Mouse (Mus musculus) MEL (cell line): Measurements from ENCODE around the gene Hdgfl2. TPM values are rescaled to one million over a fixed set of nuclear protein-coding genes. Genes with fewer than 3 reads are reported as not detected.

Experiments used
- DNase-seq: peaks from one replicate; pipeline ENCODE4 v3.0.0; 2011; ENCODE audit warnings: low read depth, low spot score
- H3K27ac ChIP-seq: 2 replicates; pipeline ENCODE4 v1.5.1; 2012; ENCODE audit warnings: low read depth, mild to moderate bottlenecking, control low read depth, low read length, moderate library complexity; ENCODE audit not compliant: control insufficient read depth
- H3K27me3 ChIP-seq, 2 experiments: fragments of 150-350 bp in 1 of 2; sonication (generic) in 1 of 2; 2 replicates each; pipeline ENCODE4 v1.6.1; 2012; ENCODE audit warnings: low read length in 2 of 2, mild to moderate bottlenecking in 2 of 2, improper control_type of control experiment in 1 of 2, moderate library complexity in 1 of 2; ENCODE audit not compliant: insufficient read depth in 2 of 2, control insufficient read depth in 1 of 2
- H3K36me3 ChIP-seq, 2 experiments: 2 replicates each; pipeline ENCODE4 v1.6.1; 2012 to 2014; ENCODE audit warnings: low read length in 2 of 2, improper control_type of control experiment in 1 of 2, inconsistent platforms in 1 of 2, mild to moderate bottlenecking in 1 of 2; ENCODE audit not compliant: insufficient read depth in 2 of 2, control insufficient read depth in 1 of 2
- H3K4me1 ChIP-seq, 2 experiments: fragments of 150-350 bp in 1 of 2; sonication (generic) in 1 of 2; 2 replicates each; pipeline ENCODE4 v1.6.1; 2012; ENCODE audit warnings: low read length in 2 of 2, improper control_type of control experiment in 1 of 2, mild to moderate bottlenecking in 1 of 2; ENCODE audit not compliant: insufficient read depth in 2 of 2, control insufficient read depth in 1 of 2
- H3K4me3 ChIP-seq, 2 experiments: fragments of 150-350 bp in 1 of 2; sonication (generic) in 1 of 2; 2 replicates each; pipeline ENCODE4 v1.5.1; 2012; ENCODE audit warnings: low read depth in 2 of 2, low read length in 2 of 2, mild to moderate bottlenecking in 2 of 2, moderate library complexity in 2 of 2, control low read depth in 1 of 2, improper control_type of control experiment in 1 of 2; ENCODE audit not compliant: control insufficient read depth in 1 of 2, insufficient read depth in 1 of 2
- H3K79me2 ChIP-seq: 2 replicates; pipeline ENCODE4 v1.6.1; 2012; ENCODE audit warnings: mild to moderate bottlenecking, low read length, moderate library complexity; ENCODE audit not compliant: control insufficient read depth, poor library complexity, insufficient read depth
- H3K9ac ChIP-seq: 2 replicates; pipeline ENCODE4 v1.6.1; 2012; ENCODE audit warnings: low read depth, mild to moderate bottlenecking, control low read depth, low read length, moderate library complexity; ENCODE audit not compliant: control insufficient read depth, poor library complexity, severe bottlenecking
- H3K9me3 ChIP-seq: fragments of 150-350 bp; sonication (generic); replicated peaks from 2 replicates; pipeline ENCODE4 v1.6.1; 2012; ENCODE audit warnings: mild to moderate bottlenecking, low read length, improper control_type of control experiment, moderate library complexity; ENCODE audit not compliant: insufficient read depth
- BHLHE40 ChIP-seq: IDR thresholded peaks from 2 replicates; pipeline ENCODE4 v1.6.1; 2012; ENCODE audit warnings: low read depth, mild to moderate bottlenecking, inconsistent platforms, low read length, improper control_type of control experiment, borderline replicate concordance
- CHD1 ChIP-seq: IDR thresholded peaks from 2 replicates; pipeline ENCODE4 v1.6.1; 2012; ENCODE audit warnings: low read depth, mild to moderate bottlenecking, inconsistent platforms, low read length, improper control_type of control experiment
- CTCF ChIP-seq, 3 experiments: IDR thresholded peaks in 2 of 3; conservative IDR thresholded peaks in 1 of 3; 2 replicates each; pipeline ENCODE4 v1.5.1; 2011 to 2012; ENCODE audit warnings: low read length in 3 of 3, low read depth in 2 of 3, mild to moderate bottlenecking in 2 of 3, improper control_type of control experiment in 1 of 3, inconsistent platforms in 1 of 3, mixed read lengths in 1 of 3, moderate library complexity in 1 of 3; ENCODE audit not compliant: control insufficient read depth in 1 of 3, insufficient read depth in 1 of 3, poor library complexity in 1 of 3, severe bottlenecking in 1 of 3
- E2F4 ChIP-seq: IDR thresholded peaks from 2 replicates; pipeline ENCODE4 v1.6.1; 2011; ENCODE audit warnings: low read depth, low read length, improper control_type of control experiment, borderline replicate concordance
- ELF1 ChIP-seq: IDR thresholded peaks from 2 replicates; pipeline ENCODE4 v1.6.1; 2014; ENCODE audit warnings: low read depth, mild to moderate bottlenecking, inconsistent platforms, low read length, improper control_type of control experiment, moderate library complexity
- ETS1 ChIP-seq: IDR thresholded peaks from 2 replicates; pipeline ENCODE4 v1.6.1; 2012; ENCODE audit warnings: low read depth, mild to moderate bottlenecking, inconsistent platforms, low read length, improper control_type of control experiment, moderate library complexity
- GATA1 ChIP-seq: IDR thresholded peaks from 2 replicates; pipeline ENCODE4 v1.6.1; 2011; ENCODE audit warnings: low read depth, low read length, improper control_type of control experiment
- HCFC1 ChIP-seq: IDR thresholded peaks from 2 replicates; pipeline ENCODE4 v1.6.1; 2012; ENCODE audit warnings: low read depth, mild to moderate bottlenecking, inconsistent platforms, low read length, improper control_type of control experiment, moderate library complexity
- JUND ChIP-seq: IDR thresholded peaks from 2 replicates; pipeline ENCODE4 v1.6.1; 2011; ENCODE audit warnings: low read depth, mild to moderate bottlenecking, improper control_type of control experiment, low read length
- KAT2A ChIP-seq: conservative IDR thresholded peaks from 2 replicates; pipeline ENCODE4 v1.6.1; 2012; ENCODE audit warnings: low read depth, low read length, improper control_type of control experiment, inconsistent platforms
- MAFK ChIP-seq: IDR thresholded peaks from 2 replicates; pipeline ENCODE4 v1.6.1; 2011; ENCODE audit warnings: low read depth, mild to moderate bottlenecking, low read length, improper control_type of control experiment, borderline replicate concordance
- MAX ChIP-seq: IDR thresholded peaks from 2 replicates; pipeline ENCODE4 v1.6.1; 2011; ENCODE audit warnings: low read length, improper control_type of control experiment
- MAZ ChIP-seq: IDR thresholded peaks from 2 replicates; pipeline ENCODE4 v1.6.1; 2012; ENCODE audit warnings: low read depth, mild to moderate bottlenecking, inconsistent platforms, low read length, improper control_type of control experiment
- MYB ChIP-seq: IDR thresholded peaks from 2 replicates; pipeline ENCODE4 v1.6.1; 2011; ENCODE audit warnings: mild to moderate bottlenecking, low read depth, low read length, improper control_type of control experiment
- POLR2A ChIP-seq, 2 experiments: IDR thresholded peaks; 2 replicates each; pipeline ENCODE4 v1.6.1; 2011 to 2012; ENCODE audit warnings: low read length in 2 of 2, mild to moderate bottlenecking in 2 of 2, control low read depth in 1 of 2, improper control_type of control experiment in 1 of 2, low read depth in 1 of 2, moderate library complexity in 1 of 2; ENCODE audit not compliant: control insufficient read depth in 1 of 2, insufficient read depth in 1 of 2, poor library complexity in 1 of 2
- POLR2AphosphoS2 ChIP-seq: IDR thresholded peaks from 2 replicates; pipeline ENCODE4 v1.6.1; 2011; ENCODE audit warnings: low read length, improper control_type of control experiment
- RAD21 ChIP-seq: IDR thresholded peaks from 2 replicates; pipeline ENCODE4 v1.6.1; 2011; ENCODE audit warnings: mild to moderate bottlenecking, low read depth, low read length, improper control_type of control experiment
- SIN3A ChIP-seq: IDR thresholded peaks from 2 replicates; pipeline ENCODE4 v1.6.1; 2012; ENCODE audit warnings: low read length, improper control_type of control experiment, inconsistent platforms
- SMC3 ChIP-seq: IDR thresholded peaks from 2 replicates; pipeline ENCODE4 v1.6.1; 2011; ENCODE audit warnings: low read depth, low read length, improper control_type of control experiment
- TBP ChIP-seq: IDR thresholded peaks from 2 replicates; pipeline ENCODE4 v1.8.0; 2011; ENCODE audit warnings: low read depth, low read length, improper control_type of control experiment
- USF2 ChIP-seq, 2 experiments: IDR thresholded peaks; 2 replicates each; pipeline ENCODE4 v1.6.1; 2011 to 2012; ENCODE audit warnings: improper control_type of control experiment in 2 of 2, low read length in 2 of 2, borderline replicate concordance in 1 of 2, inconsistent platforms in 1 of 2, low read depth in 1 of 2, mild to moderate bottlenecking in 1 of 2; ENCODE audit not compliant: insufficient read depth in 1 of 2
- ZC3H11A ChIP-seq: IDR thresholded peaks from 2 replicates; pipeline ENCODE4 v1.6.1; 2012; ENCODE audit warnings: low read depth, mild to moderate bottlenecking, inconsistent platforms, low read length, improper control_type of control experiment
- ZMIZ1 ChIP-seq: IDR thresholded peaks from 2 replicates; pipeline ENCODE4 v1.6.1; 2012; ENCODE audit warnings: low read depth, mild to moderate bottlenecking, inconsistent platforms, low read length, improper control_type of control experiment, moderate library complexity
- polyA plus RNA-seq, 2 experiments: library from polyadenylated mRNA; stranded (reverse) in 1 of 2; unstranded in 1 of 2; fragments of >175 nt in 1 of 2; fragments of >200 nt in 1 of 2; gene quantifications; 2 replicates each; pipeline versions ENCODE4 v1.2.1 to v1.2.4; 2012; ENCODE audit warnings: low replicate concordance in 2 of 2, low read depth in 1 of 2; ENCODE audit not compliant: insufficient read length in 2 of 2, insufficient read depth in 1 of 2, missing spikeins in 1 of 2
- total RNA-seq: library from RNA; depleted of rRNA; stranded (reverse); fragments of 300-350 nt; gene quantifications from 2 replicates; pipeline ENCODE4 v1.2.3, GENCODE M21; 2012

Hdgfl2 gene
- total and polyA plus RNA-seq, 3 experiments = 71.9 to 132 TPM; not detected in 1

DNA sequence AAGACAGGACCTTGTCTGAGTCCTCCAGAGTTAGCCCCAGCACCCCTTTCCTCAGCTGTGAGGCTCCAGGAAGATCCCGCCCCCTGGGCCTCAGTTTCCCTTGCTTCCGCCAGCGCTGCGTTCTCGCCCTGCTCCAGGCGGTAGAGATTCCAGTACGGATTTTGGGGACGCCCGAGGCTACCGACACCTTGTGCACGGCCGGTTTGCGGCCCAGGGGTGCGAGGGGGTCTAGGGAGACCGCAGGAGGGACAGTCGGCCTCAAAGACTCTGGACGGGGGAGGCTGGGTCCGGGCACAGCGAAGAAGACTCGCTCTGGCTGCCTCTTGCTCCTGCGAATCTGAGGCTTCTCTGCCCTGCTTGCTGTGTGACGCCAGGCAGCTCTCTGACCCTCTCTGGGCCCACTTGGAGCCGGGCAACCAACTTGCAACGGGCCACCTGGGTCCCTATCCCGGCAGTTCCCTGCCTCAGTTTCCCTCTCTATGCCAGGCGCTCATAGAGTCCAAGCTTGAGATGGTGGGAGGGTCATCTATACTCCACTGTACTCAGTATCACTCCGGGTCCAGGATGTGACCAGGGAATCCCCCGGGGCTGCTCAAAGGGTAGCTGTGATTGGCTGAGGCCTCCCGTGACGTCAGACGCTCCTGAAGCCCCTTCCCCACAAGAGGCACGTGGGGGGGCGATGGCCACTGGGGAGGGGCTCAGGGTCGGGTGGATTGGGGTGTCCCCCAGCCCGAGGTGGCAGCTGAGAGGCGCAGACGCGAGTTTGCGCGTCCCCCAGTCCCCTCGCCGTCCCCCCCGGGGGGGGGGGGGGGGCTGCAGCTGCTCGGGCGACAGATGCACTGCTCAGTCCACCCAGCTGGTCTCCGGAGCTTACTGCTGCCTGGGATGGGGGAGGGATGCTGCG lies 62.5 kb downstream of the Hdgfl2 start:
- Histone ChIP-seq H3K27me3 (no peaks in the 10 kb centered on the region), H3K9me3 (no peaks in the 10 kb centered on the region), H3K9ac (peak overlapping the region; percentile 66), H3K4me1 (peaks cover 0 to 5% of the 10 kb centered on the region in 2 experiments; a peak in 1 of 4 replicates), H3K79me2 (peaks cover 6% of the 10 kb centered on the region; the same call in 1 of the 2 replicates), H3K4me3 (peak overlapping the region; percentile 36 to 64), H3K27ac (no peak overlapping the region), H3K36me3 (no peaks in the 10 kb centered on the region)
- DNase-seq = peak; percentile 62
- TF ChIP-seq POLR2A (IDR thresholded peaks at IDR 0.05; ENCODE audit: control insufficient read depth in 1 of 2, insufficient read depth in 1 of 2, low read depth in 1 of 2, low read length in 2 of 2, poor library complexity in 1 of 2) (peak in 1 of 2 experiments; percentile 41; a peak in 1 of 4 replicates), SIN3A (peak; percentile 53; the same call in 1 of the 2 replicates), TBP (0 out of 2 replicates have a peak, but pooled peaks have one; percentile 21), BHLHE40 (no peak), SMC3 (no peak), HCFC1 (peak; percentile 55; the same call in 1 of the 2 replicates)
- TF ChIP-seq, all 39 proteins: peak for 4

DNA sequence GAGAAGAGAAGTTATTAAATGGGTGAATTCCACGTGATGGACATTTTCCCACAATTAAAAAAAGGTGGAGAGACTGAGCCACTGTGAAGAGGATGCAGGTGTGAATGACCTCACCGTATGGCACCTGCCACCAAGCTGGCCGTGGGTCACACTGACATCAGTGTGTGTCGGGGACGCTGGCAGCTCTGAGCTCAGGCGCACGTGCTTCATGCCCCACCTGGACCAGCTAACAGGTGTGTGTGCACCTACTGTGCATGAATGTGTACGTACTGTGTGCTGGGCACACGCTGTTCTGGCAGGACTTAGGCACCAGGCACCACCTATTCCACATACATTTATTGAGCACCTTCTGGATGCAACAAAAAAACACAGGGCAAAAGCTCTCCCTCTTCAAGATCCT lies 65.1 kb downstream of the Hdgfl2 start:
- Histone ChIP-seq H3K9ac (no peak overlapping the region), H3K27me3 (0 out of 4 replicates have a peak, but pooled peaks cover 0 to 2% of the 10 kb centered on the region in 2 experiments), H3K27ac (no peak overlapping the region), H3K9me3 (no peaks in the 10 kb centered on the region), H3K79me2 (peaks cover 3% of the 10 kb centered on the region; the same call in 1 of the 2 replicates), H3K4me1 (peaks cover 0 to 5% of the 10 kb centered on the region in 2 experiments; a peak in 1 of 4 replicates), H3K4me3 (no peak overlapping the region), H3K36me3 (no peaks in the 10 kb centered on the region)
- no peak for TF ChIP-seq JUND
- DNase-seq = no peak

DNA sequence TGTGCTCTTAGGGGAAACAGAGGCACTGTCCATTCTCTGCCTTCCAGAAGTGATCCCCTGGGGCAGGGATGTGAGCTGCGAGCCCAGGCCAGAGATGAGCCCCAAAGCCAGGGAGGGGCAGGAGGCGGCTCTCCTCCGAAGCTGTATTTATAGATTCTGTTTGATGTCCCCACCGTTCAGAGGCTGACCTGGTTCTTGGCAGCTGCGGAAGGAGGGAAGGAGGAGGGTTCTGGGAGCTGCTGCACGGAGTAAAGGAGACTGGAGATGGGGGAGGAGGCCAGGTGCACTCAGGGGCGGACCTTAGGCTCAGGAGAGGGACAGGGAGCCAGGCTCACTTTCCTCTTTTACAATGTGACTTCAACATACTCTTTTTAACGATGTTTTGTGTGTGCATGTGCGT lies 66.7 kb downstream of the Hdgfl2 start:
- no peak for DNase-seq
- Histone ChIP-seq H3K9ac (no peak overlapping the region), H3K4me1 (no peaks in the 10 kb centered on the region), H3K79me2 (no peaks in the 10 kb centered on the region), H3K36me3 (no peaks in the 10 kb centered on the region), H3K4me3 (no peak overlapping the region), H3K9me3 (no peaks in the 10 kb centered on the region), H3K27ac (no peak overlapping the region), H3K27me3 (peaks cover 0 to 2% of the 10 kb centered on the region in 2 experiments; a peak in 1 of 4 replicates)
- TF ChIP-seq E2F4 = no peak
- no peak for TF ChIP-seq GATA1
- no peak for TF ChIP-seq ZC3H11A
- TF ChIP-seq BHLHE40 = no peak
- no peak for TF ChIP-seq ETS1
- TF ChIP-seq ELF1 = no peak
- no peak for TF ChIP-seq KAT2A
- TF ChIP-seq CHD1 = no peak
- no peak for TF ChIP-seq RAD21
- no peak for TF ChIP-seq MAX
- no peak for TF ChIP-seq MAZ
- no peak for TF ChIP-seq ZMIZ1
- TF ChIP-seq MYB = no peak
- no peak for TF ChIP-seq USF2 (IDR thresholded peaks at IDR 0.05; ENCODE audit: borderline replicate concordance in 1 of 2, insufficient read depth in 1 of 2, low read depth in 1 of 2, low read length in 2 of 2)
- TF ChIP-seq POLR2AphosphoS2 = no peak
- no peak for TF ChIP-seq CTCF (IDR thresholded peaks at IDR 0.05 in 2 of 3, conservative IDR thresholded peaks at IDR 0.05 in 1 of 3; ENCODE audit: control insufficient read depth in 1 of 3, insufficient read depth in 1 of 3, low read depth in 2 of 3, low read length in 3 of 3, poor library complexity in 1 of 3, severe bottlenecking in 1 of 3)
- no peak for TF ChIP-seq MAFK
- no peak for TF ChIP-seq JUND
